Mouse (Mus musculus) ES-E14 (cell line): ENCODE measurements around the gene Pfkfb1. TPM values are rescaled to one million over a fixed set of nuclear protein-coding genes. Genes with fewer than 3 reads are reported as not detected.

Experiments
- DNase-seq: peaks from one replicate; pipeline ENCODE4 v3.0.0-alpha.2; 2013; ENCODE audit warnings: low read depth, low spot score
- H3K27ac ChIP-seq: 2 replicates; pipeline ENCODE4 v1.5.1; 2012; ENCODE audit warnings: low read depth, mild to moderate bottlenecking, low read length, moderate library complexity, mixed read lengths; ENCODE audit not compliant: poor library complexity, insufficient read depth, severe bottlenecking
- H3K36me3 ChIP-seq: 2 replicates; pipeline ENCODE4 v1.6.1; 2012; ENCODE audit warnings: mild to moderate bottlenecking, low read length, moderate library complexity, mixed read lengths; ENCODE audit not compliant: control insufficient read depth, poor library complexity, insufficient read depth, severe bottlenecking
- H3K4me1 ChIP-seq, 2 experiments: fragments of 150-350 bp in 1 of 2; sonication (generic) in 1 of 2; 2 replicates each; pipeline ENCODE4 v1.6.1; 2012; ENCODE audit warnings: low read length in 2 of 2, mild to moderate bottlenecking in 1 of 2, mixed read lengths in 1 of 2; ENCODE audit not compliant: control insufficient read depth in 2 of 2, insufficient read depth in 2 of 2, poor library complexity in 1 of 2
- H3K4me3 ChIP-seq, 2 experiments: fragments of 150-350 bp in 1 of 2; sonication (generic) in 1 of 2; 2 replicates each; pipeline ENCODE4 v1.5.1; 2012; ENCODE audit warnings: low read length in 2 of 2, low read depth in 1 of 2, mild to moderate bottlenecking in 1 of 2, mixed read lengths in 1 of 2; ENCODE audit not compliant: insufficient read depth in 1 of 2, poor library complexity in 1 of 2, severe bottlenecking in 1 of 2
- H3K9ac ChIP-seq: 2 replicates; pipeline ENCODE4 v1.6.1; 2012; ENCODE audit warnings: low read depth, mild to moderate bottlenecking, low read length, mixed read lengths; ENCODE audit not compliant: poor library complexity, insufficient read depth, severe bottlenecking
- H3K9me3 ChIP-seq: fragments of 150-350 bp; sonication (generic); 2 replicates; pipeline ENCODE4 v1.6.1; 2012; ENCODE audit warnings: low read depth, mild to moderate bottlenecking, low read length; ENCODE audit not compliant: control insufficient read depth, insufficient read depth
- CHD2 ChIP-seq: IDR thresholded peaks from 2 replicates; pipeline ENCODE4 v1.6.1; 2014; ENCODE audit warnings: mild to moderate bottlenecking, low read depth, low read length, inconsistent platforms
- HCFC1 ChIP-seq: IDR thresholded peaks from 2 replicates; pipeline ENCODE4 v1.6.1; 2012; ENCODE audit warnings: low read length, inconsistent platforms, borderline replicate concordance; ENCODE audit not compliant: insufficient read depth
- MAFK ChIP-seq: IDR thresholded peaks from 2 replicates; pipeline ENCODE4 v1.6.1; 2014; ENCODE audit warnings: mild to moderate bottlenecking, low read depth, low read length, inconsistent platforms; ENCODE audit not compliant: insufficient read depth
- ZC3H11A ChIP-seq: IDR thresholded peaks from 2 replicates; pipeline ENCODE4 v1.6.1; 2012; ENCODE audit warnings: low read depth, mild to moderate bottlenecking, inconsistent platforms, low read length, borderline replicate concordance
- ZNF384 ChIP-seq: IDR thresholded peaks from 2 replicates; pipeline ENCODE4 v1.6.1; 2012; ENCODE audit warnings: low read depth, low read length, inconsistent platforms
- in situ Hi-C, 2 experiments: fragments of 600-800 bp; cut with MboI; formaldehyde crosslinking; loops; one replicate each; pipeline ENCODE4 v1.15.1; 2025; ENCODE audit warnings: low sequenced_read_pairs in 2 of 2, inconsistent platforms in 1 of 2; ENCODE audit not compliant: unreplicated experiment in 2 of 2
- total RNA-seq: library from RNA; depleted of rRNA; stranded (reverse); fragments of 300-350 nt; gene quantifications from 2 replicates; pipeline ENCODE4 v1.2.3, GENCODE M21; 2012

Gene Pfkfb1
- total RNA-seq, 1 experiment, result 8.7 TPM

DNA sequence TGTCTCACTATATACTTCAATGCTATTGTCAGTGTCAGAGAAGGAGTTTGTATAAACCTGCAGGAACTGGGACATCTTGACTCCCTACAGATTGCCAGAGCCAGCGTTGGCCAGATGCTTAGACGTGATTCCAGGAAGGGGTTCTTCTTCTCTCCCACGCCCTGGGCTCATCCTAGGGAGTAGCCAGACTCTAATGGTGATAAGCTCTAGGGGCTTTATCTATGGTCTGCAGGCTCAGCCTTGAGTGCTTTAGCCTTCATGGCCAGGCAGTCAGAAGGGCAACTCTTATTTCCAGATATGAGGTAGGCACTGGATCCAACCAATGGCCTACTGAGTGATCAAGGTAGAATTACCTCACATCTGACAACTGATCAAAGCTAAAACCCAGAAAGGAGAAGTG is 38.4 kb upstream of the Pfkfb1 start:
- H3K36me3 ChIP-seq, result no peaks in the 10 kb centered on the region; the same call in 1 of the 2 replicates
- no peaks in the 10 kb centered on the region for H3K4me1 ChIP-seq
- H3K9me3 ChIP-seq, result no peaks in the 10 kb centered on the region
- no peak overlapping the region for H3K27ac ChIP-seq
- no peak for DNase-seq
- H3K4me3 ChIP-seq, result no peak overlapping the region
- no peak overlapping the region for H3K9ac ChIP-seq
- in situ Hi-C loops, result no loop called here
- TF ChIP-seq MAFK (no peak), HCFC1 (no peak), ZC3H11A (no peak), ZNF384 (no peak), CHD2 (no peak)

DNA sequence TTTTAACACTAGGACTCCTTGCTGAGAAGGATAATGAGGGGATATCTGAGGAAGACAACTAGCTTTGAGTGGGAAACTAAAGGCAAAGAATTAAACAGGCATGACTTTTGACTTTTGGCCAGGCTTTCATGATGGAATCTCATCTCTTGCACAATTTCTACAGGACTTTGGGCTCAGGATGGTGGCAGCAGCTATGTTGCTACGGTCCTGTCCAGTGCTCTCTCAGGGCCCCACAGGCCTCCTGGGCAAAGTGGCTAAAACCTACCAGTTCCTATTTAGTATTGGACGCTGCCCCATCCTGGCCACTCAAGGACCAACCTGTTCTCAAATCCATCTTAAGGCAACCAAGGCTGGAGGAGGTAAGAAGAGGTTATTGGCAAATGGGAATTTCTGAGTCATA is 36.0 kb upstream of the Pfkfb1 start:
- H3K27ac ChIP-seq, result no peak overlapping the region
- no peaks in the 10 kb centered on the region; the same call in 1 of the 2 replicates for H3K36me3 ChIP-seq
- no peaks in the 10 kb centered on the region for H3K9me3 ChIP-seq
- H3K4me3 ChIP-seq, result no peak overlapping the region
- TF ChIP-seq ZC3H11A, result no peak
- TF ChIP-seq CHD2, result no peak
- TF ChIP-seq MAFK, result no peak
- TF ChIP-seq ZNF384, result no peak
- no peak for TF ChIP-seq HCFC1
- in situ Hi-C loops, result no loop called here
- H3K4me1 ChIP-seq, result no peaks in the 10 kb centered on the region
- H3K9ac ChIP-seq, result no peak overlapping the region
- no peak for DNase-seq

GRCm38 (mm10) chrX:150554032-150554431 is 34.0 kb upstream of the Pfkfb1 start:
- Histone ChIP-seq H3K36me3 (no peaks in the 10 kb centered on the region; the same call in 1 of the 2 replicates), H3K27ac (no peak overlapping the region), H3K4me1 (no peaks in the 10 kb centered on the region), H3K9me3 (no peaks in the 10 kb centered on the region), H3K9ac (no peak overlapping the region), H3K4me3 (no peak overlapping the region)
- no peak for TF ChIP-seq ZNF384
- TF ChIP-seq ZC3H11A, result no peak
- no peak for TF ChIP-seq MAFK
- no peak for TF ChIP-seq HCFC1
- TF ChIP-seq CHD2, result no peak
- in situ Hi-C loops, result no loop called here
- DNase-seq, result no peak

DNA sequence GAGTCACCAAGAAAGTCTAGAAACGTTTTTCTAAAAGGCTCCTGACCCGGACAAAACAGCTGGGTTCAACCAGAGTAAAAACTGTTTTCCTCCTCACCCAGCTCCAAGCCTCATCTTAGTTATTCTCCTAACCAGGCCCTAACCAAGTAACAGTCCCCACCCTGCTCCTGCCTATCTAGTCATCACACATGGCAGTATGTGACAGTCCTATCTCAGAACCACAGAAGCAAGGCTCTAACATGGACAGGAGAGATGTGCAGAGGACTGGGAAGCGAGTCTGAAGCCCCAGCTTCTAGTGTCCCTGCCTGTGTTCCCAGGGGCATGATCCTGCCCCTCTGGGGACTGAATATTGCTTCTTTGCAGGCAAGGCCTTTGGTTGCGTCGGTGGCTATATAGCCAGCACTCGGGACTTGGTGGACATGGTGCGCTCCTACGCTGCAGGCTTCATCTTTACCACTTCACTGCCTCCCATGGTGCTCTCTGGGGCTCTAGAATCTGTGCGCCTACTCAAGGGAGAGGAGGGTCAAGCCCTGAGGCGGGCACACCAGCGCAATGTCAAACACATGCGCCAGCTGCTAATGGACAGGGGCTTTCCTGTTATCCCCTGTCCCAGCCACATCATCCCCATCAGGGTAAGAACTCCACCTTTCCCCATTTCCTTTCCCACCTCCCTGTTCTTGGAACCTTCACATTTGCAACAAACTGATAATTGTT is 23.2 kb upstream of the Pfkfb1 start:
- no peaks in the 10 kb centered on the region for H3K9me3 ChIP-seq
- TF ChIP-seq MAFK (no peak), HCFC1 (no peak), ZNF384 (no peak), CHD2 (no peak), ZC3H11A (no peak)
- H3K9ac ChIP-seq, result no peak overlapping the region
- H3K4me3 ChIP-seq, result no peak overlapping the region
- no peak for DNase-seq
- in situ Hi-C loops, result no loop called here
- no peak overlapping the region for H3K27ac ChIP-seq
- H3K36me3 ChIP-seq, result no peaks in the 10 kb centered on the region
- no peaks in the 10 kb centered on the region for H3K4me1 ChIP-seq
